Mouse (Mus musculus): Measurements from ENCODE around the gene Cpped1.

- no peak for TF ChIP-seq CTCF (IDR thresholded peaks at IDR 0.05; ENCODE audit: low read depth)
- no peak for TF ChIP-seq EP300 (IDR thresholded peaks at IDR 0.05; ENCODE audit: low read depth)
Measured at GRCm38 (mm10) chr16:11843441-11843840, 65.8 kb downstream of the Cpped1 start.

All from heart, postnatal 0 days (tissue).